Mouse (Mus musculus) stomach, embryonic 14.5 days (tissue): ENCODE results near the gene Bptf. TPM values are rescaled to one million over a fixed set of nuclear protein-coding genes. Genes with fewer than 3 reads are reported as not detected.

ENCODE experiments used
- ATAC-seq: fragments of 200-750 bp; cut with Nextera tagmentation; 2 replicates; pipeline ENCODE4 v1.8.0; 2017; ENCODE audit warnings: low read depth, moderate TSS enrichment; ENCODE audit not compliant: insufficient number of reproducible peaks, insufficient read depth, low FRiP score
- H3K27ac ChIP-seq: fragments of 300-500 bp; sonication (generic); 2 replicates; pipeline ENCODE4 v1.5.1; 2014; ENCODE audit warnings: mild to moderate bottlenecking, low read length, moderate library complexity, mixed read lengths
- H3K27me3 ChIP-seq: fragments of 300-500 bp; sonication (generic); 2 replicates; pipeline ENCODE4 v1.6.1; 2014; ENCODE audit warnings: low read length, control low read depth, mixed read lengths; ENCODE audit not compliant: control insufficient read depth, insufficient read depth
- H3K36me3 ChIP-seq: fragments of 300-500 bp; sonication (generic); 2 replicates; pipeline ENCODE4 v1.6.1; 2014; ENCODE audit warnings: mild to moderate bottlenecking, control low read depth, low read length, moderate library complexity, mixed read lengths; ENCODE audit not compliant: control insufficient read depth, insufficient read depth
- H3K4me1 ChIP-seq: fragments of 300-500 bp; sonication (generic); 2 replicates; pipeline ENCODE4 v1.6.1; 2014; ENCODE audit warnings: low read length, control low read depth, mixed read lengths; ENCODE audit not compliant: control insufficient read depth, insufficient read depth
- H3K4me2 ChIP-seq: fragments of 300-500 bp; sonication (generic); replicated peaks from 2 replicates; pipeline ENCODE4 v1.6.1; 2014; ENCODE audit warnings: low read depth, low read length, control low read depth
- H3K4me3 ChIP-seq: fragments of 300-500 bp; sonication (generic); 2 replicates; pipeline ENCODE4 v1.5.1; 2014; ENCODE audit warnings: low read depth, low read length, control low read depth
- H3K9ac ChIP-seq: fragments of 300-500 bp; sonication (generic); replicated peaks from 2 replicates; pipeline ENCODE4 v1.6.1; 2014; ENCODE audit warnings: low read depth, mild to moderate bottlenecking, control low read depth, low read length, moderate library complexity, mixed read lengths
- H3K9me3 ChIP-seq: fragments of 300-500 bp; sonication (generic); 2 replicates; pipeline ENCODE4 v1.6.1; 2016; ENCODE audit warnings: low read depth, low read length, control low read depth; ENCODE audit not compliant: control insufficient read depth
- WGBS: fragments of 180-500 bp; shearing (Covaris S2); extraction: QIAGEN DNeasy Blood & Tissue Kit; methylation state at CpG from one replicate; pipeline ENCODE4 v1.1.7; 2014; 5-methylcytosine and 5-hydroxymethylcytosine counted together
- polyA plus RNA-seq: library from polyadenylated mRNA; unstranded; fragments of >200 nt; fragmentation: Nextera tagmentation; extraction: Ambion mirVana; gene quantifications from 2 replicates; pipeline ENCODE4 v1.2.1, GENCODE M21; 2014

The Bptf gene
- polyA plus RNA-seq, 1 experiment from 2014 or later = 57.0 TPM

DNA sequence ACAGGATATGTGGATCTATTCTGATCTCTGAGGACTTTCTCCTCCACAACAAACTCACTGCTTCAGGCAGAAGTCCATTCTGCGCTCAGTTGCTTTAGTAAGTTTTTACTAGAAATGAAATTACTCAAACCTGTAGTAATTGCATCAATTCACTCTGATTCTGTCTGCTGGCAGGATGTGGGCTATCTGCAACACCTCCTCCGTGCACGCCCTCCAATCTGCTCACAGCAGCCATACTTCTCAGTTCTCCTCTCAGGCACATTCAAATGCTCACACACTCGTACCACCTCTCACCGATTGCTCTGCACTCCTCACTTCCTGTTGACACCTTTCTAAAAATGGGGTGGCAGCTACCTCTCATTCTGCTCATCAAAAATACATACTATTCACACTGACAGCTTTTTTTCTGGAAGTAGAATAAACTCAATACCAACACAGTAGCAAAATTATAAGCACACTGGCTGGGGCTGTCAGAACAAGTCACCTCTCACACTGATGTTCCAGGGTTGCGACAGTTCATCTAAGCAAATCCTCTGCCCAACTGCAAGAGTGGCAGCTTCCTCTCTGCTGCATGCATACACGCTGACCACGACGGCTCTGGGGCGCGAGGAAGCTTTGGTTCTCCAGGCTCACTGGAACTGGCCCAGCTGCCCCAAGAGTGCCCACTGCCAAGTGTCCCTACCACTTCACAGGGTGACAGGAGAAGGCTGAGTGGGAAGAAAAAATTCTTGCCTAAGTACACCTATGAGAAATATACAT, 29.3 kb downstream of the Bptf start:
- WGBS = 67% methylated on average over 11 of the region's 11 CpGs
- no peak overlapping the region for H3K9ac ChIP-seq
- peaks cover 16% of the 10 kb centered on the region for H3K36me3 ChIP-seq
- no peak overlapping the region for H3K4me3 ChIP-seq
- no peaks in the 10 kb centered on the region for H3K9me3 ChIP-seq
- ATAC-seq = peak; percentile 49; the same call in 1 of the 2 replicates
- peaks cover 17% of the 10 kb centered on the region for H3K4me1 ChIP-seq
- no peaks in the 10 kb centered on the region for H3K27me3 ChIP-seq
- peak overlapping the region; percentile 63; the same call in 1 of the 2 replicates for H3K27ac ChIP-seq
- H3K4me2 ChIP-seq = no peak overlapping the region

DNA sequence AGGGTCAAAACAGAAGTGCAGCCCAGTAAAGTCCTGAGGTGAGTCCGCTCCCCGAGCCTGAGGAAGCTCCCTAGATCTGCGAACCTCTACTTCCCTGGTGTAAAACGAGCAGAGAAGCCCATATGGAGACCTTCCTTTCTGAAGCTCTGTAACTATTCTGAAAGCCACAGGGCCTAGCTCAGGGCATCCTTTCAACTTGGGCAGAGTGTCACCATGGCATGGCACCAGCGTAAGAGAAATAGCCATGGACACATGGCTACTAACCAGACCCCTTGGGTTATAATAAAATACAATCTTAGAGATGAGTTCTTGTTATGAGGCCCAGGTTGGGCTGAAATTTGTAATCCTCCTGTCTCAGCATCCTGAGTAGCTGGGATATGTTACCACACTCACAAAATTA, 35.0 kb downstream of the Bptf start:
- H3K4me2 ChIP-seq = no peak overlapping the region
- peaks cover 36% of the 10 kb centered on the region for H3K36me3 ChIP-seq
- WGBS = 87% methylated on average over 5 of the region's 5 CpGs

DNA sequence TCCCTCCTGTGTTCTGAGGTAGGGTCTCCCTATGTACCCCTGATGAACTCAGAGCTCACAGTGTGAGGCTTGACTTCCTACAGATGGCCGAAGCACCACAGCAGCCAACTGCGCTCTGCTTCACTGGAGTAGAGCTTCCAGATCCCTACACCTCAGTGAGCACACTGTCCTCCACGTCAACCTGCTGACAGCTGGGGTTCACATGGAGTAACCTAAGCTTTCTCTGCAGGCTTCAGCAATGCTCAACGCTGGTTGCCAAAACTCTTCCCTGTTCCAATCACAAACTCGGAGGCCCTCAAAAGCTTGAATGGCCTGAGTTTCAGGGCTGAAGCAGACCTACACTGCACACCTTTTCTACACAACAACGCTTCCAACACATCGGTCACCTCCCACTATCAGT, 38.1 kb downstream of the Bptf start:
- Histone ChIP-seq H3K27me3 (no peaks in the 10 kb centered on the region), H3K4me1 (no peaks in the 10 kb centered on the region), H3K27ac (no peak overlapping the region), H3K9me3 (no peaks in the 10 kb centered on the region), H3K4me3 (no peak overlapping the region), H3K9ac (no peak overlapping the region), H3K4me2 (no peak overlapping the region), H3K36me3 (peaks cover 41% of the 10 kb centered on the region)
- no peak for ATAC-seq
- 89% methylated on average over 7 of the region's 7 CpGs for WGBS

More for the DNA sequence above, 35.0 kb downstream of the Bptf start:
- Histone ChIP-seq H3K27me3 (no peaks in the 10 kb centered on the region), H3K9me3 (no peaks in the 10 kb centered on the region), H3K4me1 (no peaks in the 10 kb centered on the region), H3K9ac (no peak overlapping the region), H3K4me3 (no peak overlapping the region), H3K27ac (no peak overlapping the region)
- ATAC-seq = no peak

DNA sequence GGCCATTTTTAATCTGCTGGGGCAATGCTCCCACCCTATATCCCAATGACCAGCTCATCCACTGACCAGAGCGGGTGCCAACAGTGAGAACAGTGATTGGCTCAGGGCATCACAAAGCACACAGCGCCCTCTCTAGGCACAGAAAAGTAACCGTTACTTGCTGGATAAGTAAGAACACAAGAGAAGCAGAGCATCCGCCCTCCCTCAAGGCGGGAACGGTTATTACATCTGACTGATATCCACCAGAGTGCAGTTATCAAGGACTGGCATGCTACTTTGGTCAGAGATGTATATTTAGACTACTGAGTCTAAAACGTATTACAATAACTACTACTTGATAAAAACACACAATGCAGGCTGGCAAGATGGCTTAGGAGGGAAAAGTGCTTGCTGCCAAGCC, 39.3 kb downstream of the Bptf start:
- H3K36me3 ChIP-seq = peaks cover 32% of the 10 kb centered on the region
- no peak overlapping the region for H3K4me2 ChIP-seq
- ATAC-seq = no peak

GRCm38 (mm10) chr11:107085866-107086265, 46.1 kb downstream of the Bptf start:
- WGBS = 66% methylated on average over 5 of the region's 5 CpGs
- no peak for ATAC-seq
- Histone ChIP-seq H3K27ac (no peak overlapping the region), H3K9ac (no peak overlapping the region), H3K4me2 (no peak overlapping the region), H3K4me3 (no peak overlapping the region), H3K27me3 (no peaks in the 10 kb centered on the region), H3K4me1 (no peaks in the 10 kb centered on the region), H3K36me3 (peaks cover 12% of the 10 kb centered on the region; the same call in 1 of the 2 replicates), H3K9me3 (no peaks in the 10 kb centered on the region)

More for the DNA sequence above, 39.3 kb downstream of the Bptf start:
- H3K4me1 ChIP-seq = no peaks in the 10 kb centered on the region
- WGBS = 88% methylated on average over 7 of the region's 7 CpGs
- no peak overlapping the region for H3K9ac ChIP-seq
- H3K9me3 ChIP-seq = no peaks in the 10 kb centered on the region
- H3K27me3 ChIP-seq = no peaks in the 10 kb centered on the region
- H3K4me3 ChIP-seq = no peak overlapping the region
- no peak overlapping the region for H3K27ac ChIP-seq

- Histone ChIP-seq H3K9me3 (no peaks in the 10 kb centered on the region), H3K4me1 (no peaks in the 10 kb centered on the region), H3K27ac (no peak overlapping the region), H3K4me3 (no peak overlapping the region), H3K36me3 (peaks cover 30% of the 10 kb centered on the region; the same call in 1 of the 2 replicates), H3K4me2 (no peak overlapping the region), H3K9ac (no peak overlapping the region), H3K27me3 (no peaks in the 10 kb centered on the region)
- WGBS = 75% methylated on average over 5 of the region's 5 CpGs
- no peak for ATAC-seq
Measured at GRCm38 (mm10) chr11:107083480-107083879, 48.4 kb downstream of the Bptf start.

GRCm38 (mm10) chr11:107065216-107065785, 66.6 kb downstream of the Bptf start:
- WGBS = 87% methylated on average over 11 of the region's 11 CpGs
- Histone ChIP-seq H3K4me3 (no peak overlapping the region), H3K36me3 (peaks cover 76% of the 10 kb centered on the region)

GRCm38 (mm10) chr11:107064590-107064989, 67.3 kb downstream of the Bptf start:
- no peak for ATAC-seq
- Histone ChIP-seq H3K27ac (no peak overlapping the region), H3K27me3 (no peaks in the 10 kb centered on the region), H3K36me3 (peaks cover 81% of the 10 kb centered on the region), H3K4me1 (no peaks in the 10 kb centered on the region), H3K9me3 (no peaks in the 10 kb centered on the region), H3K4me3 (no peak overlapping the region), H3K9ac (no peak overlapping the region), H3K4me2 (no peak overlapping the region)
- 91% methylated on average over 1 of the region's 1 CpGs for WGBS

More at GRCm38 (mm10) chr11:107065216-107065785, 66.6 kb downstream of the Bptf start:
- Histone ChIP-seq H3K9ac (no peak overlapping the region), H3K9me3 (no peaks in the 10 kb centered on the region), H3K27me3 (no peaks in the 10 kb centered on the region), H3K4me2 (no peak overlapping the region), H3K4me1 (no peaks in the 10 kb centered on the region), H3K27ac (no peak overlapping the region)
- ATAC-seq = no peak
